Mouse (Mus musculus) testis, adult 2 months (tissue): ENCODE results near the gene 1810055G02Rik.

Source experiments
- CTCF ChIP-seq: fragments of 200-500 bp; IDR thresholded peaks from 2 replicates; pipeline ENCODE4 v1.5.1; 2012; ENCODE audit warnings: low read depth, mild to moderate bottlenecking, inconsistent platforms, low read length, moderate library complexity; ENCODE audit not compliant: control insufficient read depth, insufficient read depth, insufficient replicate concordance
- POLR2A ChIP-seq: fragments of 200-500 bp; IDR thresholded peaks from 2 replicates; pipeline ENCODE4 v1.6.1; 2012; ENCODE audit warnings: low read depth, mild to moderate bottlenecking, inconsistent platforms, low read length, moderate library complexity; ENCODE audit not compliant: control insufficient read depth

DNA sequence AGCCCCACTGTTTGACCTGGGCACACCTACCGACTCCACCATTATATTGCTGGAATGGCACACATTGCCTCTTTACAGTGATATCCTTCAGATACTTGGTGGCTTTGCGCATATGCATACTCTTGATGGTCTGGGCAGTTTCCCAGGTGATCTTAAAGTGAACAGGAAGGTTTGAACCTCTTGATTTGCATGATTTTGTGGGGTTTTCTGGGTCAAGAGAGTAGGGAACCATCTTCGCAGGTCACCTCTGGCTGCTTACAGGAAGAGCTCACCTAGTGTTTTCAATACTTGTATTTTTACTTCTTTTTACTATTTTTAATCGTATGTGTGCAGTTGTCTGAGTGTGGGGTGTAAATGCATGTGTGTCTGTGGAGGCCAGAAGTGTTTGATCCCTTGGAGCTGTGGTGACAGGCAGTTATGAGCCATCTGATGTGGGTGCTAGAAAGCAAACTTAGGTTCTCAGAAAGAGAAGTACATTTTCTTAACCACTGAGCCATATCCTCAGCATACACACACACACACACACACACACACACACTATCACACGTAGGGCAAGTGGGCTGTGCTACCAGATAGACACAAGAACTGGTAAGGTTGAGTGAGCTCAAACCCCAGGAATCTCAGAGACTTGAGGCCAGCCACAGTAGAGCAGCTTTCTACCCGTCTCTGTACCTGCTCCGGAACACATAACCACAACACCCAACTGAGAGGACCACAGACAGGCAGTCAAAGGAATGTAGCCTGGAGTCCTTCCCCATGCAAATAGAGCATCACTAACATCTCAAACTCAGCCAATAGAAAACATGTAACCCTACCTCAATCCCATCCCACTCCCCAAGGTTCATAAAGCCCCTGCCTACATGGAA lies 22.9 kb downstream of the 1810055G02Rik start:
- no peak for TF ChIP-seq CTCF
- no peak for TF ChIP-seq POLR2A
